Mouse (Mus musculus) granulocyte monocyte progenitor cell, adult 5-6 weeks (primary cell): ENCODE measurements at regions not wholly inside any gene's neighbourhood (a gene's known extent, or its start where the extent isn't known, plus 50 kb on each side); places are given as distances from the start of the nearest gene placed in this dataset.

Experiments
- ATAC-seq: replicated peaks from 2 replicates; pipeline ENCODE4 v1.8.0; 2016; ENCODE audit warnings: mild to moderate bottlenecking, moderate TSS enrichment, inconsistent platforms; ENCODE audit not compliant: poor library complexity, severe bottlenecking

GRCm38 (mm10) chr2:50852413-50852919 lies 296.4 kb downstream of the Rnd3 start:
- ATAC-seq = no peak

DNA sequence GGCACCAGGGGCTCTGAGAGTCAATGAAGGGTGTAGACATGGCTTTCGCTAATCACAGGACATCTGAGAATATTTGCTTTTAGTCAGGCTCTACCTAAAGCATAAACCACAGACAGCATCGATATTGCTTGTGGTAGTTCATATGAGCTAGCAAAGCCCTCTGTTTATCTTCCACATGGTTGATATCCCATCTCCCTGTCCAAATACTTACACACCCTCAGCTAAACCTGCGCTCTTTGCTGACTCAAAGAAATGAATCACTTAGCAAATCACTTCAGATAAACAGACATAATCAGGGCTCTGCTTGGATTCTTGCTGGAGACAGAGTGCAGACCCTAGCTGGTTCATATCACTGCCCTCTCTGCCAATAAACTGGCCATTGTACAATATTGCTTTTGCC lies 298.8 kb downstream of the Rnd3 start:
- ATAC-seq = no peak

- peak; percentile 97 for ATAC-seq
These were observed 307.0 kb downstream of the Rnd3 start for GRCm38 (mm10) chr2:50841881-50842280.

DNA sequence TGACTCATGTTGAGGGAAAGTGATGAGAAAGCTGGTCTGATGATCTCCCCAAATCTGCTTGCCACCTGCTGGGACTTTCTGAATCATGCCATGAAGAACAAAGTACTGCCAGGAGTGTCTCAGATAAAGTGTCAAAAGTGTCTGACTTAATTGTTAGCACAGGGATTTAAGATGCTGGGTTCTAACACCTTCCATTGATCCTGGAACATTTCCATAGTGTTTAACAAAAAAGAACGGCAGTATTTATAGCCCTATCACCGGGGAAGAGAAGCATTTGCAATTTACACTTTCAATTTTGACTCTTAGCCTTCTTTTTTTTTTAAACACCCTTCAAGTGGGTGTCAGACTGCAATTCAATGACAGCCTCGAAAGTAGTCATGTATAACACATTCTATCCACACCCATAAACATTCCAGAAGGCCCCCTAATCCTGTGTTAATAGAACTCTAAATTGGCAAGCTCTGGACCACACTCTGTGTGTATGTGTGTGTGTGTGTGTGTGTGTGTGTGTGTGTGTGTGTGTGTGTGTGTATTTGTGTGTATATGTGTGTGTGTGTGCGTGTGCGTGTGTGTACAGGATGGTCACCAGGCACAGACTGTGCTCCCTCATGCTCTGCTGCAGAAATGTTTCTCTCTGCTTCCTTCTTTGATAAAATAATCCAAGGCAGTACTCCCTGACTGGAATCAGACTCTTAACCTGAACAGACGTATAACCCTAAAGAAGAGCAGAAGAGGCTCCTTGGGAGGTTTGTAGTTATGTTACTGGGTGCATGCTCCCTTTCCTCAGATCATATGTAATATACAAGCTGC lies 313.2 kb downstream of the Rnd3 start:
- no peak for ATAC-seq

GRCm38 (mm10) chr2:50833791-50834190 lies 315.1 kb downstream of the Rnd3 start:
- ATAC-seq = peak; percentile 93

DNA sequence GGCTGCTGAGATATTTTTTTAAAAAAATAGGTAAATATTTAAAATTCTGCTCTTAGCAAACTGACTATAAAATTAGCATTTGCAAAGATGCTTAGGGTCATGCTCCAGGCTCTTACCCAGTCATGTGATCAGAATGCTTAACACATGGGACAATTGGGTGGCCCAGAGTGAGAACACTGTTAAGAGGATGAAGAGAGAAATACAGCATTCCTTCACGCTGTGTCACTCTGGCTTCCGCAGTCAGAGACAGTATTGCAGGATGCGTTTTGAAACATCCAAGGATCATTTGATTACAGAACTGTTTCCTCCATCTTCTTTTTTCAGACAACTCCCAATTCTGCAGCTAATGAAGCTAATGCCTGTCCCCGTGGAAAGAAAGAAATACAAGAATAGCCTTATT lies 316.4 kb downstream of the Rnd3 start:
- ATAC-seq = no peak

DNA sequence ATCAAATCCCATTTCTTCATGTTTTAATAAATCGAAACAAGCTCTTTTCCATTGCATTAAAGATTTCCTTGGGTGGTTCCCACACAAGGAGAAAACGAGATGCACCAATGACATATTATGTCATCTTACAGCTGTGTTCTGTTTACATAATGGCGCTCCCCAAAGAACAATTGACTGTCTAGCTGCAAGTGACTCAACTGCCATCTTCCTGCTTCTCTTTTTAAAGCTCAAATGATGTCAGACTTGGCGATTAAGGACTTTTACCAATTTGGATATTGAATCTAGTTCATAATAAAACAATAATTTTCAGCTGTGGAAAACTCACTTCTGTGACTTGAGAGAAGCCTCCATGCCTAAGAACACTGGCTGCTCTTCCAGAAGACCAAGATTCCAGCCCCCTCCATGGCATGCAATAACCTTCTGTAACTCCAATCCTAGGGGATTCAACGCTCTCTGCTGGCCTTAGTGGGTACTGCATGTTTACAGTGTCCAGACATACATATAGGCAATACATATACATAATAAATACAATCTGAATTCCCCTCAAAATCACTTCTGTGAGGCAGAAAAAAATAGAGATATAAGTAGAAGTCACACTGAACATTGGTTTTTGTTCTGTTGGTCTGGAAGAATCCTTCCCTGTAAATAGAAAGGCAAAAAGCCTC lies 318.7 kb downstream of the Rnd3 start:
- no peak for ATAC-seq

GRCm38 (mm10) chr2:50827097-50827496 lies 321.8 kb downstream of the Rnd3 start:
- no peak for ATAC-seq

GRCm38 (mm10) chr2:50826537-50826936 lies 322.4 kb downstream of the Rnd3 start:
- ATAC-seq = peak; percentile 93

DNA sequence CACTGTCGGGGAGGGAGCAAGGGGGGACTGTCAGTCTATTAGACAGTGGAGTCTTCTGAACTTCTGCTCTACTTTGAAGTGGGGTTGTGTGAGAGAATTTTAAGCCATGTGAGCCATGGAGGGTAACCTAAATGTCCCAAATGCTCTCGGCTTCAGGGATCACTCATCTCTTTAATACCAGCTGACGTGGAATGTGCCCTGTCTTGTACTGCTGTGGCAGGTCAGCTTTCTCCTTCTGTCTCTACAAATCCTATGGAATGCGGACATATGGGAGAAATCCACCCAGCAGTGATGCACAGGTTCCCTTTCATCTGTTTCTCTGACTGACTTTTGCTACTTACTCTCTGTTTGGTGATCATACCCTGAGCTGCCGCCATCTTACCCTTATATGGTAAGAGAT lies 323.3 kb downstream of the Rnd3 start:
- no peak for ATAC-seq

GRCm38 (mm10) chr2:50824782-50825181 lies 324.1 kb downstream of the Rnd3 start:
- ATAC-seq = no peak

DNA sequence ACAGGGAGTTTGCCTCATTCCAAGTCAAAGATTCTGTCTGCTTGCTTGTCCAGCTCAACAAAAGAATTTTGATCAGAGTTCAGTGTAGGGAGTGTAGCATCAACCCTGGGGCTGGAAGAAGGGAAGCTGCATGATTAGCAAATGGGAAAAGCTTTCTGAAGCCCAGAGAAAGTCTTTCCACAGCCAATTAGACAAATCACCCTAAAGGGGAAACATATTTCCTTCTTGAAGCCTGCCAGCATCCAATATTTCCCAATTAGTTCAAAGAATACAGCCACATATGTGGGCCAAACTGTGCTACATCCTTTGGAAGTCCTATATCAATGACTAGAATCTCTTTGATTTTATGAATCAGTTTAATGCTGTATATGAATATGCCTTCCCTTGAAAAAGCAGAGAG lies 326.2 kb downstream of the Rnd3 start:
- no peak for ATAC-seq

DNA sequence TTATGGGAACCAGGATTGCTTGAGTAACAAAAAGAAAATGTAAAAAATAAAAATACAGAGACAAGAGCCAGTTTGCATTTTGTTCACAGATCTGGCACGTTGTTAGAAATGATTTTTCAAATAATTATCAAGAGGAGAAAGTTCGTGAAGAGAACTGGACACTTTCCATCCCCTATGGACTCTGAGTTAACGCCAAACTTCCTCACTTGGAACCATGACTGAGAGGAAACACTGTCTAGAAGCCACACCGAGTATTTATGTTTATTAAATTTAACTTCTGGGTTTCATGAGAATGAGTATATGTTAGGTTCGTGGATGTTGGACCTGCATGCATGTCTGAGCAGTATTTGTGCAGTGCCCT lies 329.6 kb downstream of the Rnd3 start:
- ATAC-seq = no peak

GRCm38 (mm10) chr2:50818557-50819304 lies 330.2 kb downstream of the Rnd3 start:
- no peak for ATAC-seq

- ATAC-seq = no peak
These were observed 332.5 kb downstream of the Rnd3 start for GRCm38 (mm10) chr2:50816364-50816763.

DNA sequence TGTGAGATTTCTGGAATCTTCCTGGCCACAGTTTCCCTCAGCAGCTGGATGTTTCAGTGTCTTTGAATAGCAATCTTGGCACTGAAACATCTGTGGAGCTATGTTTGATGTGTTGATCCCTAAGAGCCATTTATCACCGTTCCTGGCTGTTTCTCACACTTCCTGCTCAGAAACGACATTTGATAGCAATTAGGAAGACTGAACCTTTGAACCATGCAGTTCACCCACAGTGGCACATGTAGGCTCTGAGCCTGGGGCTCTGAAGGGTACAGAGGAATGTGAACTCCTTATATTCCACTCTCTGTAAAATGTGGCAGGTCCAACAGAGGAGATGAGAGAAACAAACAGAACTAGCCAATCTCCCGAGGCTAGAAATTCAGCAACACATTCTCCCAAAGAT lies 333.4 kb downstream of the Rnd3 start:
- no peak for ATAC-seq

GRCm38 (mm10) chr2:50813568-50814461 lies 335.1 kb downstream of the Rnd3 start:
- peak; percentile 50; the same call in 1 of the 2 replicates for ATAC-seq

- ATAC-seq = no peak
These were observed 336.6 kb downstream of the Rnd3 start for GRCm38 (mm10) chr2:50812296-50812695.

DNA sequence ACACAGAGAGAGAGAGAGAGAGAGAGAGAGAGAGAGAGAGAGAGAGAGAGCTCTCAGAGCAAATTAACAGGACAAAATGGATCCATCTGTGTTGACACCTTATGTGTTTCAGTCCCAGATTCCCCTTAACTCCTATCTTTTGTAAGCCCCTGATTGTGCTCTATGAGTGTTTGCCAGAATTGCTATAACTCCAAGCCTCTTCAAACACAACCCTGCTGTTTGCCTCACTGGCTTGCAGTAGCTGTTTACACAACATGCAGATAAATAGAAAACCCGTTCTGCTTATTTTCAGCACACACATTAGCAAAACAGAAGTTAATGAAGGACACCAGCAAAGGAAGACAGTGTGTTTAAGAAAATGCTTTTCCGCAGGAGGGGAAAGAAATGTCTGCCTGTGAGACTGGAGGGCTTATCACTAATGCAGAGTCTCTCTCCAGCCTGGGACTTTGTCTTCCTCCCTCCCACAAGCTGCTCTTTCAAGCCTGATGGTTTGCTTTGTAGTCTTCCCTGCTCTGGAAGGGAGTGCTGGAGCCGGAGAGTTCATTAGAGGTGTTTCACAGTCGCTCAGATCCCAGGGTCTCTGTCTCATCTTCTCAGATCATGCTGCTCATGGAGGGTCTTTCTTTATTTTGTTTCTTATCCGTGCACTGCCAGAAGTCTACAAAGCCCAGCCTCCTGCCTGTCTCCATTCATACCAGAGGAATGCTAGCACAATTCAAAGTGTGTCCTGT lies 338.4 kb downstream of the Rnd3 start:
- no peak for ATAC-seq
